Mouse (Mus musculus) neural tube, embryonic 14.5 days (tissue): Measurements from ENCODE around the gene Il1f6. TPM values are rescaled to one million over a fixed set of nuclear protein-coding genes. Genes with fewer than 3 reads are reported as not detected.
"Not testable (repeated sequence)": the region's sequence is repeated elsewhere in the genome, so short reads cannot be mapped to it uniquely, and the experiment has no call there.

Experiments used
- ATAC-seq: fragments of 200-750 bp; cut with Nextera tagmentation; 2 replicates; pipeline ENCODE4 v1.8.0; 2017; ENCODE audit warnings: low read depth, mild to moderate bottlenecking, moderate TSS enrichment, moderate library complexity
- H3K27ac ChIP-seq: fragments of 300-500 bp; sonication (generic); 2 replicates; pipeline ENCODE4 v1.5.1; 2014; ENCODE audit warnings: low read depth, mild to moderate bottlenecking, control low read depth, low read length, moderate library complexity, mixed read lengths
- H3K27me3 ChIP-seq: fragments of 300-500 bp; sonication (generic); 2 replicates; pipeline ENCODE4 v1.6.1; 2014; ENCODE audit warnings: low read length; ENCODE audit not compliant: control insufficient read depth, insufficient read depth
- H3K36me3 ChIP-seq: fragments of 300-500 bp; sonication (generic); 2 replicates; pipeline ENCODE4 v1.6.1; 2014; ENCODE audit warnings: low read length, mixed read lengths; ENCODE audit not compliant: control insufficient read depth, insufficient read depth
- H3K4me1 ChIP-seq: fragments of 300-500 bp; sonication (generic); 2 replicates; pipeline ENCODE4 v1.6.1; 2014; ENCODE audit warnings: low read length; ENCODE audit not compliant: control insufficient read depth, insufficient read depth
- H3K4me2 ChIP-seq: fragments of 300-500 bp; sonication (generic); 2 replicates; pipeline ENCODE4 v1.6.1; 2014; ENCODE audit warnings: mild to moderate bottlenecking, low read depth, low read length, control low read depth
- H3K4me3 ChIP-seq: fragments of 300-500 bp; sonication (generic); 2 replicates; pipeline ENCODE4 v1.5.1; 2014; ENCODE audit warnings: low read depth, low read length, control low read depth, mixed read lengths
- H3K9ac ChIP-seq: fragments of 300-500 bp; sonication (generic); replicated peaks from 2 replicates; pipeline ENCODE4 v1.6.1; 2014; ENCODE audit warnings: low read depth, mild to moderate bottlenecking, control low read depth, low read length, mixed read lengths
- H3K9me3 ChIP-seq: fragments of 300-500 bp; sonication (generic); 2 replicates; pipeline ENCODE4 v1.6.1; 2016; ENCODE audit warnings: low read length; ENCODE audit not compliant: control insufficient read depth
- WGBS: fragments of 180-500 bp; shearing (Covaris S2); extraction: QIAGEN DNeasy Blood & Tissue Kit; methylation state at CpG from one replicate; pipeline ENCODE4 v1.1.7; 2014; 5-methylcytosine and 5-hydroxymethylcytosine counted together
- polyA plus RNA-seq: library from polyadenylated mRNA; unstranded; fragments of >200 nt; fragmentation: Nextera tagmentation; extraction: Ambion mirVana; gene quantifications from 2 replicates; pipeline ENCODE4 v1.2.1, GENCODE M21; 2014

Gene Il1f6
- polyA plus RNA-seq: not detected in 2 replicates

DNA sequence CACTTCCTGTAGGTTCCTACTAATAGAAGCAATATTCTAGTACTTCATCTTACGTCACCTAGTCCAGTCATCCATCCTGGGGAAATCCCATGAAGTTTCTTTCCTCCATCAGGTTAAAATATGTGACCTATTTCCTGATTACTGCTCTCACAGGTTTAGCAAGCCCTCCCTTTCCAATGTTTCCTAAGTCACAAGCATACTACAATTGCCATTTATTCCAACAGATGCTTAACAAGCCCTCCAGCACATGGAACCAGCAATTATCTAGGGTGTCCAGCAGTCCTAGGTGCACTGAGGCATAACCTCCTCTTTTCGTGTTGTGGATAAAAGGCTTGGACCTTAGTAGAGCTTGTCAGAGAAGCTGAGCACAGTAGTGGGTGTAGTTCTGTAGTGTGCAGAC lies at the start of gene Il1f6:
Il1f6 (plus strand) TSS at position 301 of the 400 bp plus-strand sequence.
- H3K4me1 ChIP-seq: no peaks in the 10 kb centered on the region
- no peak within 1 kb of the TSS for H3K4me2 ChIP-seq
- H3K27me3 ChIP-seq: no peaks in the 10 kb centered on the region
- no peak for ATAC-seq
- H3K4me3 ChIP-seq: no peak within 1 kb of the TSS
- 96% methylated on average over 2 of the region's 2 CpGs for WGBS
- H3K9me3 ChIP-seq: no peaks in the 10 kb centered on the region; the same call in 1 of the 2 replicates
- H3K27ac ChIP-seq: no peak within 1 kb of the TSS
- no peaks in the 10 kb centered on the region for H3K36me3 ChIP-seq
- no peak within 1 kb of the TSS for H3K9ac ChIP-seq

DNA sequence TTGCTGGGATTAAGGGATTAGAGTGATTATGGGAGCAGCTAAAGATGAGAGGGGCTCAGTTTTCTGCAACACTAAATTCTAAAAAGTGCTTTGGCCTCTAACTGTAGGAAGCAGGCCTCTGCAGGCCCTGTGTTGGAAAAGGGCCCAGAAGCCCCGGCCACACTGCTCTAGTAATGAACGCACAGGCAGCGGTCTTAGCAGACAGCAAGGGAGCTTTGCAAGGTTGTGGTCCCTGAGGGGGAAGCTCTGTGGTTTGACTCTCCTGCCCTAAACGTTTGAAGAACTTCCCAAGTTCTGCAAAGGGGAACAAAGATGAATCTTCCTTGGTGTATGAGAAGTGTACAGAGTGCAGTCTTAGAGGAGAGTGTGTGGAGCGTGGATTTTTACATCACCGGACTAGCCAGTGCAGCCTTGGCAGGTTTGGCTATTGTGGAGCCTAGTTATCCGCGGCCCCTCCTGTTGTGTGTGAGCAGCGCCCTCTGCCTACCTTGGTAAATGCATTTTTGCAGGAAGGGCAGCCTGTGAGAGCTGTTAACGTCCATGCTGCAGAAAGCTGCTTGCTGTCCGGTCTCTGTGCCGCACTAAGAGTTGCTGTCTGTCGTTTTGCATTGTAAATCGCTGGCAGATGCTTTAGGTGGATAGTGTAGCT lies 33.4 kb upstream of the Il1f6 start:
- not testable (repeated sequence) for H3K9ac ChIP-seq, H3K4me3 ChIP-seq
- 18% methylated on average over 14 of the region's 14 CpGs for WGBS

DNA sequence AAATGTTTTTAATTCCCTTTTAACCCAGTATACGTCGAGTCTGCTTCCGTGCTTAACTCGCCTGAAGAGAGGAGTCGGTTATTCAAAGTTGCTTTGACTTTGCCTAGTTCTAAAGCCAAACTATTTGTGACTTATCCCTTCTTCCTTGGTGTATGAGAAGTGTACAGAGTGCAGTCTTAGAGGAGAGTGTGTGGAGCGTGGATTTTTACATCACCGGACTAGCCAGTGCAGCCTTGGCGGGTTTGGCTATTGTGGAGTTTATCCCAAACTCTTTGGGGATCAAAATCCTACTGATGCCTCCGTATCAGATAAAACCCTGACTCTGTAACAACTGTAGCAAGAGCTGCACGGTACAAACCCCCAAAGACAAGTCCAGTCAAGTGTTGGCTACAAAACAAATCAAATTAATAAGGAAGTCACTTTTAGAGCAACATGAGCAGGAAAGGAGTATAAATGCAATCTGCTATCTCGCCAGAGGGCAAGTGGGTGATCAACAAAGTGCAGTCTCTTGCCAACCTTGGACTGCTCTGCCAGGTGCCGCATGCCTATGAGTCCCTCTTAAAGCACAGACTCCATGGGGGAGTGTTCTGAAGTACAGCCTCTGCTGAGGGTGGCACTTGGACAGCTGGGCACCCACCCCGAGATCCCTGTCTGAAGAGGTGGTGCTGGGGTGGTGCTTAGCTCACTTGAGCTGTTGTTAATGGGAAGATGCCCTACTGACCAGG lies 32.6 kb upstream of the Il1f6 start:
- WGBS: 69% methylated on average over 13 of the region's 13 CpGs
- not testable (repeated sequence) for H3K9me3 ChIP-seq, H3K27me3 ChIP-seq, H3K27ac ChIP-seq, H3K36me3 ChIP-seq, H3K4me1 ChIP-seq, ATAC-seq, H3K4me3 ChIP-seq, H3K9ac ChIP-seq
- H3K4me2 ChIP-seq: peak overlapping the region; percentile 31; the same call in 1 of the 2 replicates

More for the DNA sequence above, 33.4 kb upstream of the Il1f6 start:
- H3K36me3 ChIP-seq, H3K27me3 ChIP-seq, H3K27ac ChIP-seq, H3K4me1 ChIP-seq, H3K9me3 ChIP-seq: not testable (repeated sequence)
- peak; percentile 94 for ATAC-seq
- peak overlapping the region; percentile 31; the same call in 1 of the 2 replicates for H3K4me2 ChIP-seq

DNA sequence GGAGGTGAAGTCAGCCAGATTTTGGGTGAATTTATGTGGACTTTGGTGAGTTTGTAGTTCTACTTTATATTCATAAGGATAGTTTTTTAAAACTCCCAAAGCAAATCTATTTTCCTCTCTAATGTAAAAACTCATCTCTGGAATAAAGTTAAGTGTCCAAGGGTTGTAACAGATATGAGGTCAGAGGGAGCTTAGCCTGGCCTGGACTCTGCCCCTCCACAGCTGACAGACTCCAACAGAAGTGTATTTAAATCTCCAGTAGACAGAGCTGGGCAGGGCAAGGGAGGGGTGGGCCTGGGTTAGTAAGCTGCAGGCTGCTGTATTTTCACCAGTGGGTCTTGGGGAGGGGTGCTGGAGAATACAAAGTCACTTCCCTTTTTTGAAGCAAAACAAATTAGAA lies 31.1 kb upstream of the Il1f6 start:
- not testable (repeated sequence) for H3K27ac ChIP-seq, H3K9me3 ChIP-seq, H3K27me3 ChIP-seq, ATAC-seq, H3K9ac ChIP-seq, H3K4me1 ChIP-seq, H3K36me3 ChIP-seq, H3K4me3 ChIP-seq, H3K4me2 ChIP-seq

DNA sequence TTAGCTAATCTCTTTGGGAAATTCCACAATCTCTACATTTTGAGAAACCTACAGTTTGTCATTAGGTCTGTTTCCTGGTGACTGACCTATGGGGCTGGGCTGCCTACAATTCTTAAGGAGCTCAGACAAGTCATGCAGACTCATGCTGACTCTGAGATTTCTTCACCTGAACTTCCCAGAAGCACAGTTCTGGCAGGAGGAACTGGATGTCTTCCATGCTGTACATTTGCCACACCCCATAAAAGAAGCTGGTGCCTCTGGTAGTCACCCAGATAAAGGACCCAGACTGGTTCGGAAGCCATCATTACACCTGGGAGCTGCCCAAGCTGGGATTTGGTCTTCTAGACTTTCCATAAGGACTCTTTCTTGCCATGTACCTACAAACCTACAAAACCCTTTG lies 29.0 kb upstream of the Il1f6 start, which contains the start of gene Il1f9:
Il1f9 (plus strand) TSS at position 301 of the 400 bp plus-strand sequence.
- H3K9me3 ChIP-seq: no peaks in the 10 kb centered on the region
- H3K4me3 ChIP-seq: no peak within 1 kb of the TSS
- no peak for ATAC-seq
- H3K27ac ChIP-seq: no peak within 1 kb of the TSS
- WGBS: 96% methylated on average over 1 of the region's 1 CpGs
- no peak within 1 kb of the TSS for H3K4me2 ChIP-seq
- no peaks in the 10 kb centered on the region for H3K36me3 ChIP-seq
- no peaks in the 10 kb centered on the region for H3K27me3 ChIP-seq
- no peaks in the 10 kb centered on the region for H3K4me1 ChIP-seq
- H3K9ac ChIP-seq: no peak within 1 kb of the TSS

DNA sequence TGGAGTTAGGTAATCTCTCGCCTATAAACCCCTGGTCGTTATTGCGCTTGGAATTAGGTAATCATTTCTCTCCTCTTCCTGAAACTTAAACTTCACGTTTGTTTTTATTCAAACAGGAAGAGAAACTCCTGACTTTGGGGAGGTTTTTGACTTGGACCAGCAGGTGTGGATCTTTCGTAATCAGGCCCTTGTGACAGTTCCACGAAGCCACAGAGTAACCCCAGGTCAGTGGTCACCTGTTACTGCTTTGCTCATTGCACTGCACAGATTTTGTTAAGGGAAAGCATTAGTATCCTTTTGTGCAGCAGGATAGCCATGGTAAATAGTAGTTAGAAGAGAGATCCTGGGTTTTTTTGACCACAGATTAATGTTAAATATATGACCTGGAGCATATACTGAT lies 27.6 kb upstream of the Il1f6 start:
- no peak overlapping the region for H3K4me3 ChIP-seq
- no peaks in the 10 kb centered on the region for H3K4me1 ChIP-seq
- H3K27ac ChIP-seq: no peak overlapping the region
- no peaks in the 10 kb centered on the region for H3K9me3 ChIP-seq
- no peak for ATAC-seq
- no peak overlapping the region for H3K4me2 ChIP-seq
- H3K27me3 ChIP-seq: no peaks in the 10 kb centered on the region
- H3K9ac ChIP-seq: no peak overlapping the region
- WGBS: 88% methylated on average over 6 of the region's 6 CpGs
- no peaks in the 10 kb centered on the region for H3K36me3 ChIP-seq

DNA sequence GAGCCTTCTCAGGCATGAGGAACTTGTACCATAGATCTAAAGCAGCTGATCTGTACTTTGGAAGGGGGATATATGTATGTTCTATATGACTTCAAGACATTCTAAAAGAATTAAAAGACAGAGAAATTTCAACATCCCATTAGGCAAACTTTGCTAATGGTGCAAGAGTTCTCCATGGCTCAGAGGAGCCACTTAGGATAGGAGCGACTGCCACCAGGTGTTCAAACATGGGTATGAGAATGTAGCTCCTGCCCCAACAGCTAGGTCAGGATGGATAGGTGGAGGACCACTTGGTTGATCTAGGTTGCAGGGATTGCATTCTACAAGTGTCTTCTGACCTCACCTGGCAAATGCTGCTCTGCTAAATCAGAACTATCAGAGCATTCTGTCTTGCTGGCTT lies 27.0 kb upstream of the Il1f6 start:
- H3K4me3 ChIP-seq: no peak overlapping the region
- H3K9ac ChIP-seq: no peak overlapping the region
- no peaks in the 10 kb centered on the region for H3K4me1 ChIP-seq
- no peaks in the 10 kb centered on the region for H3K27me3 ChIP-seq
- no peaks in the 10 kb centered on the region for H3K9me3 ChIP-seq
- no peaks in the 10 kb centered on the region for H3K36me3 ChIP-seq
- H3K4me2 ChIP-seq: no peak overlapping the region
- ATAC-seq: no peak
- no peak overlapping the region for H3K27ac ChIP-seq
- 50% methylated on average over 1 of the region's 1 CpGs for WGBS

DNA sequence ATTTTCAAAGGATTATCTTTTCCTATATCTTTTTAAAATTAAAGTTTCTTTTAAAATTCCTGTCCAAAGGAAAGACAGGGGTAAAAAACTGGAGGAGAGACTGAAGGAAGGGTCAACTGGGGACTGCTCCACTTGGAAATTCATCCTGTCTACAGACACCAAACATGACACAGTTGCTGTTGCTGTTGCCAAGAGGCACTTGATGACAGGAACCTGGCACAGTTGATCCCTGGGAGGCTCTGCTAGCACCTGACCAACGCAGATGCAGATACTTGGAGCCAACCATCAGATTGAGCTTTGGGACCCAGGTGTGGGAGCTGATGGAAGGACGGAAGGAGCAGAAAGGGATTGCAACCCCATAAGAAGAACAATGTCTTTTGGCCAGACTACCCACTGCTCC lies 12.0 kb downstream of the Il1f6 start:
- no peaks in the 10 kb centered on the region for H3K36me3 ChIP-seq
- 80% methylated on average over 2 of the region's 2 CpGs for WGBS
- no peaks in the 10 kb centered on the region for H3K9me3 ChIP-seq
- no peaks in the 10 kb centered on the region for H3K27me3 ChIP-seq
- ATAC-seq: no peak
- no peaks in the 10 kb centered on the region for H3K4me1 ChIP-seq
- no peak overlapping the region for H3K4me3 ChIP-seq
- no peak overlapping the region for H3K27ac ChIP-seq
- no peak overlapping the region for H3K9ac ChIP-seq
- H3K4me2 ChIP-seq: no peak overlapping the region

DNA sequence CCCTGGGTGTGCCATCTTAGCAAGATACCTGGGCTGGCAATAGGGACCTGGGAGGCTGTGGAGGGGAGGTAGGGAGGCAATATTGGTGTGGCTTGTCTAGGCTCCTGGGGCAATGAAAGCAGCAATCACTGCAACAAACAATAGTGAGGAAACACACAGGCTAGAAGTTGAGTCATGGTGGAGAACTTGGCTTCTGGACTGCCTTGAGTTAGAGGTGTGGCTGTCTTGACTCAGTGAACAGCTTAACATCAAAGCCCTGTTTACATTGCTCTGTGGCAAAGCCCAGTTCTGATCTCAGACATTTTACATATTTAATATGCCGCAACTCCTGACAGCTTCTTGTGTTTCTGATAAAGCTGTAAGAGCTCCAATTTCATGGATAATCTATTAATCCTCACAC lies 52.3 kb downstream of the Il1f6 start:
- Histone ChIP-seq H3K4me2 (no peak overlapping the region), H3K9me3 (no peaks in the 10 kb centered on the region), H3K9ac (no peak overlapping the region), H3K27me3 (no peaks in the 10 kb centered on the region), H3K4me3 (no peak overlapping the region), H3K27ac (no peak overlapping the region), H3K4me1 (no peaks in the 10 kb centered on the region), H3K36me3 (no peaks in the 10 kb centered on the region)
- ATAC-seq: no peak
- WGBS: 97% methylated on average over 1 of the region's 1 CpGs
